Mouse (Mus musculus) layer of hippocampus, postnatal 10 days (tissue): ENCODE results near the gene Endog. TPM values are rescaled to one million over a fixed set of nuclear protein-coding genes. Genes with fewer than 3 reads are reported as not detected.
"Not testable (repeated sequence)": the region's sequence is repeated elsewhere in the genome, so short reads cannot be mapped to it uniquely, and the experiment has no call there.

Experiments used
- DNase-seq, 2 experiments: peaks; one replicate each; pipeline ENCODE4 v3.0.0; 2021; ENCODE audit warnings: low spot score in 2 of 2
- long read RNA-seq: library from polyadenylated mRNA; stranded (forward); transcript quantifications from one replicate; pipeline ENCODE4 v2.0.0, GENCODE M21; 2023
- total RNA-seq, 2 experiments: library from RNA; stranded (reverse); gene quantifications; 2 replicates each; pipeline ENCODE4 v1.2.3; 2021

Gene Endog
- 10 to 100 TPM; 23.4 to 24.6 TPM for total RNA-seq
- long read RNA-seq, transcript Endog-201 (3 exons, 1,063 nt) = major isoform, 34 of 40 reads
- long read RNA-seq, partial matches to known transcripts = 3 of 40 reads
- long read RNA-seq, other reads (novel, unspliced or antisense) = 3 of 40 reads

DNA sequence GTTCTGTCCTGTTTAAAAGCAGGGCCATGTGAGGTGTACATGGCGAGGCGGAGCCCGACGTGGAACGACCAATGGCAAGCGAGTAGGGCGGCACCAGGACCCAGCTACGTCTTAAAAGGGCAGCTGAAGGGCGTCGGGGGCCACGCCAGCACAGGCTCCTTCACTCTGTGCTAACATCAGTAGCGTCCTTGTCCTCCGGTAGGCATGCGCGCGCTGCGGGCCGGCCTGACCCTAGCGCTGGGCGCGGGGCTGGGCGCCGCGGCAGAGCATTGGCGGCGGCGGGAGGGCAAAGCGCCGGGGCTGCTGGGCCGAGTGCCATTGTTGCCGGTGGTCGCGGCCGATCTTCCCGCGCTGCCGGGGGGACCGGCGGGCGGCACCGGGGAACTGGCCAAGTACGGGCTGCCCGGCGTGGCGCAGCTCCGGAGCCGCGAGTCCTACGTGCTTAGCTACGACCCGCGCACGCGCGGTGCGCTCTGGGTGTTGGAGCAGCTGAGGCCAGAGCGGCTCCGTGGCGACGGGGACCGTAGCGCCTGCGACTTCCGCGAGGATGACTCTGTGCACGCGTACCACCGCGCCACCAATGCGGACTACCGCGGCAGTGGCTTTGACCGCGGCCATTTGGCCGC lies at the start of gene Endog:
Endog (plus strand) TSS at position 123 of the 626 bp plus-strand sequence.
- peak; percentile 83 to 87 for DNase-seq

DNA sequence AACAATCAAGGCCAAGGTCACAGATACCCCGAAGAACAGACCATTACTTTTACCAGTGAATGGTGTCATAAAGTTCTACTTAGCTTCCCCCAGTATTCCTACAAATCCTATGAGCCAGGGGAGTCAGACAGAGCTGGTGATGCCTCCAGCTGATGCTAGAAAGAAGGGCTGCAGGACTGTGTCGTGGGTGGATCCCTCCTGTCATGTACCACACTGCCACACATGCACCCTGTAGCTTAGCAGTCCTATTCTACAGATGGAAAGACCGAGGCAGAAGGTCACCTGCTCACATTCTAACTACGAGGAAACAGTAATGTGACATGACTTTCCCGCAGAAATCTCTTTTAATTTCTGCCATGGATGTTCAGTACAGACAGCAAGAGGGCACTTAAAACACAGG lies 48.5 kb upstream of the Endog start:
- DNase-seq = no peak

DNA sequence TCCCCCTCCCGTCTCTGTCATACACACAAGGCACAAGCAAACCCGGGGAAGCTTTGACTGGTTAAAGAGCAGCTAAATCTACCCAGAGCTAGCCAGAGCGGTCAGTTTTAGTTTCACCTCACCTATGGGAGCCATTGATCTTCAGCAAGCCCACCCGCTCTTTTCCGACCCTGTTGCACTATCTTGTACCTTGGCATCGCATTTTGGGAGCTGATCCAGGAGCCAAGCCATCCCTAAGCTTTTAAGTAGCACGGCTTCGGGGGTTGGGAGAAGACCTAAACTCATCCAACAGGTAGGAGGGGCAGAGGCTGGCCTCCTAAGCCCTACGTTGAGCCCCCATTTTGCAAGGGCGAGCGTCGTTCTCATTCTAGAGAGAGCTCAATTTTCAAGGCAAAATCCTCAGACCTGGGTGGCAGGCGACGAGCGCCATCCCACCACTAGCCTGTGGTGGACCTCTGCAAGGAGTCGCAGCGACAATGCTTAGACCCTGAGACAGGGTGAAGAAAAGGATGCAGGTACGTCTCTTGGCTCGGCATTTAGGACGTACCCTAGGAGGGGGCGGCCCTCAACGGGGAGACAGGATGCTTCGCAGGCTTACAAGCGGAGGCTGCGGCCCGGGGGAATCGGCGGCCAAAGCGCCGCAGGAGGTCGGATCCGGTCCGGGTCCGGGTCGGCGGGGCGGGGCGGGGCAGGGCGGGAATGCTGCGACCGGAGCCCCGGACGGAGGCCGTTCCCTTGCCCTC lies 47.4 kb upstream of the Endog start:
- DNase-seq = peak in 1 of 2 experiments; percentile 41

GRCm38 (mm10) chr2:30124472-30125274 lies 46.6 kb upstream of the Endog start, which contains the start of gene Zer1:
Zer1 (minus strand) TSS chr2:30124585.
- DNase-seq = peak; percentile 95 to 96

GRCm38 (mm10) chr2:30128789-30129188 lies 42.5 kb upstream of the Endog start:
- DNase-seq = no peak

GRCm38 (mm10) chr2:30130156-30130555 lies 41.1 kb upstream of the Endog start:
- no peak for DNase-seq

- not testable (repeated sequence) for DNase-seq
Measured at GRCm38 (mm10) chr2:30131240-30131639, 40.1 kb upstream of the Endog start.

- no peak for DNase-seq
Measured at GRCm38 (mm10) chr2:30132801-30133612, 38.3 kb upstream of the Endog start.

DNA sequence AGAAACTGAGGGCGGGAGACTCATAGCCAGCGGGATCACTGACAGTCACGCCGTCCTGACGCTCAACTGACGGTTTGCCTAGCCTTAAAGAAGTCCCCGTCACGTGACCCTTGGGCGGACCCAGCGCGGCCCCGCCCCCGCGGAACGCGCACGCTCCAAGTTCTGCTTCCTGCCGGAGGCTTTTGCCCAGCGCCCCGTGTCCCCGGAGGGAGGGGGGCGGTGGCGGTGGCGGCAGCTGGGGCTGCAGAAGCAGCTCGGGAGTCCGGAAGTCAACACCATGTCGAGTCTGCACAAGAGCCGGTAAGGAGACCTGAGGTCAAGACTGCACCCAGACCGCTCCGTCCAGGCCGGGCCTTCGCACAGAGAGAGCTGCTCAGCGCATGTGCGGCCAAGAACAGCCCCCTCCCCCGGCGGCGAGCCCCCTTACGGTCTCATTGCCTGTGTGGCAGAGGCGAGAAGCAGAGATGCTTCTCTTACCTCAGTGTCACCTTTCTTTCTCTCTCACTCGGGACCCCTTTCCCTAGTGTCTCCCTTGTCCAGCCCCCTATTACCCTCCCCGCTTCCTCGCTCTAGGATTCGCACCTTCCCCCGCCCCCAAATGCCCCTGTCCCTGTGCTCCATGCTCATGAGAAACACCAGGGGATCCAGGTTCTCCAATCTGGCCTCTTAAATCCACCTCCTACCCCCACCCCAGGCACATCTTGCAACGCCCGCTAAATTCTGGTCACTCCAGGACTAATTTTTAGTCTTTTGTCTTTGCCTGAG lies 37.5 kb upstream of the Endog start, which contains the start of gene Tbc1d13:
Tbc1d13 (plus strand) TSS at position 134 of the 765 bp plus-strand sequence.
- peak; percentile 98 for DNase-seq

DNA sequence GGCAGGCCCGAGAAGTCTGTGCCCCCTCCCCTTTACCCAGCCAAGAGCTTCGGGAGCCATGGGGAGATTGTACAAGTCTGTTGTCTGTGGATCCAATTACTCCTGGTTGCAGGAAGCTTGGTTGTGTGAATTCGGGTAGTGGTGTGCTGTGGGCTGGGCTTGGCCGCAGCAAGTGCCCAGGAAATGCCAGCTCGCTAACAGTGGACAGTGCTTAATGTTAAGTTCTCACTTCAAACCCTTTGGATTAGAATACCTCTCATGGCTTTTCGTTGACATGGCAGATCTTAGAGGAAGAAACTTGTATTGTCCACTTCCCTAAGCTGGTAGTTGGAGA lies 36.9 kb upstream of the Endog start:
- DNase-seq = no peak

- no peak for DNase-seq
Measured at GRCm38 (mm10) chr2:30134928-30135620, 36.2 kb upstream of the Endog start.

DNA sequence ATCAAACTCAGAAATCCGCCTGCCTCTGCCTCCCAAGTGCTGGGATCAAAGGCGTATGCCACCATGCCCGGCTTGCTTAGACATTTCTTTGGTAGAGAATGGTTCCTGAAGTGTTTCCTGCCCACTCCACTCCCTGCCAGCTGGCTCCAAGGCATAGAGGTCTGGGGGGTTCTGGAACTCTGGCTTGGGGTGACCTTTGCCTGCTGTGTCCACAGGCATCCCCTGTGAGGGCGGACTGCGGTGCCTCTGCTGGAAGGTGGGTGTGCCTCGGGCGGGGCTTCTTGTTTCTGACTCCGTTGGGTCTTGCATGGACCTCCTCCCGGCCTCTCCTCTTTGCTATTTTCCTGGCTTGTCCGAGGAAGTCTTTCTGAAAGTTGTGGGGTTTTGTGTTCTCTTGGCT lies 34.8 kb upstream of the Endog start:
- DNase-seq = no peak

DNA sequence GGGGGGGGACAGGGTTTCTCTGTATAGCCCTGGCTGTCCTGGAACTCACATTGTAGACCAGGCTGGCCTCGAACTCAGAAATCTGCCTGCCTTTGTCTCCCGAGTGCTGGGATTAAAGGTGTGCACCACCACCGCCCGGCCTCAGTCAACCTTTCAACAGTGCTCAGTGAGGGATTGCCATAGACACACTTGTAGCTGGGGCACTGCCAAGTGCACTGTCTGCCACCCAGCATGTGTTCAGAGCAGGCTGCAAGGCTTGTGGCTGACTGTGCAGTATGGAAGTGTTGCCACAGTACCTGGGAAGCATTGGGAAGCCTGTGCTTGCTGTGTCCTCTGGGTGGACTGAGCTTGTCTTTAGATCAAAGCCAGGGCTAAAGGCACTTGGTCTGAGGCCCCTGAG lies 31.3 kb upstream of the Endog start:
- not testable (repeated sequence) for DNase-seq

- no peak for DNase-seq
Measured at GRCm38 (mm10) chr2:30144436-30144835, 26.9 kb upstream of the Endog start.

DNA sequence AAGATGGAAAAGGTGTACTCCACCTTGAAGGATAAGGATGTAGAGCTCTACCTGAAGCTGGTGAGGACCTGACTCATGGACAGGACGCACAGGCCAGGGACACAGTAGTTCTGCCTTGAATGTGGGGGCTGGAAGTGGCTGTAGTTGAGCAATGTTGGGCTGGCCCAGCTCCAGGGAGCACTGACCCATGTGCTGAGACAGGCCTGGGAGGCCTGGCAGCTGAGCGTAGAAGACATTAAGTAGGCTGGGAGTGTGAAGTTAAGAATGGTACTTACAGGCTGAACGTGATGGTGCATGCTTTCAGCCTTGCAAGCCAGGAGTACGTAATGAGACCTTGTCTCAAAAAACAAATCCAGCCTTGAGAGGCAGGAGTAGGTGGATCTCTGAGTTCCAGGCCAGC lies 23.8 kb upstream of the Endog start:
- DNase-seq = no peak

- no peak for DNase-seq
Measured at GRCm38 (mm10) chr2:30151840-30152239, 19.5 kb upstream of the Endog start.

- DNase-seq = no peak
Measured at GRCm38 (mm10) chr2:30152616-30153015, 18.7 kb upstream of the Endog start.

GRCm38 (mm10) chr2:30159871-30160270 lies 11.4 kb upstream of the Endog start:
- DNase-seq = not testable (repeated sequence)

DNA sequence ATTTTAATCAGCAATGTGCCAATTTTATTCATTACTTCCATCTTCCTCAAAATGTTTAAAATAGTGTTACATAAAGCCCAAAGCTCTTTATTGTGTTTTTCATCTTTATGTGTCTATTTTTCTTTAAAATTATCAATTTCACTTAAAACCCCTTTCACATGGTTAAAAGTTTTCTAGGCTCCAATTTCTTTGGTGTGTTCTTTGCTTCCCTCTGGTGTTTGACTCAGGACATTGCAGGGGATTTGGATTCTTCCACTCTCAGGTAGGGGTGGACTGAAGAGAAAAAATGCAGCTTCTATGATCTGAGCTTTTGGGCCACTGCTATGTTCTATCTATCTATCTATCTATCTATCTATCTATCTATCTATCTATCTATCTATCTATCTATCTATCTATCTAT lies 9.5 kb upstream of the Endog start:
- DNase-seq = peak in 1 of 2 experiments; percentile 45
